Mouse (Mus musculus): ENCODE measurements around the gene Pnmt.

DNA sequence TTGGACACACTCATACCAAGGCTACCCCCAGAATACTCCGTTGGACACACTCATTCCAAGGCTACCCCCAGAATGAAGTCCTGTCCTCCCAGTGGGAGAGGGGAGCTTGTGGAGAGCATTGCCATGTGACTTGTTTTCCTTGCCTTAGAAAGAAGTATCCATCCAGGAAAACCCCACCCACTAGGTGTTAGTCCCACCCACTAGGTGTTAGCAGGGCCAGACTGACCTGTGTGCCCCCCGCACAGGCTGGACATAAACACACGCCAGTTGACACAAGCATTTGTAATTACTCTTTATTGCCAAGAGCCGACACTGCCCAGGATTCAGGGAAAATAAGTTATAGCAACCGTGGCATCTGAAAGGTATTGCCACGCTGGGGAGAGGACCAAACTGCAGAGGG, 51.2 kb downstream of the Pnmt start:
- TF ChIP-seq CTCF (IDR thresholded peaks at IDR 0.05; ENCODE audit: low read depth) (no peak), EP300 (IDR thresholded peaks at IDR 0.05; ENCODE audit: low read depth) (no peak)

Measured in heart, postnatal 0 days (tissue).